Mouse (Mus musculus): ENCODE results near the gene Sdhaf3. TPM values are rescaled to one million over a fixed set of nuclear protein-coding genes. Genes with fewer than 3 reads are reported as not detected.

The Sdhaf3 gene
- polyA plus RNA-seq, 1 experiment from 2014 or later, result 4.9 TPM

Other genes starting within 250 kb of the Sdhaf3 start
- not detected in 2 replicates for gene Dlx6, start 92.7 kb upstream of the Sdhaf3 start, polyA plus RNA-seq (2014; fragmentation: Nextera tagmentation; extraction: Ambion mirVana)
- gene Dlx5, start 73.9 kb upstream of the Sdhaf3 start, polyA plus RNA-seq (2014; fragmentation: Nextera tagmentation; extraction: Ambion mirVana), result 1.3 TPM in 2 replicates

Measured in heart, embryonic 14.5 days (tissue).